12 mouse cellular contexts compared by ENCODE assay signal in the genomic region with DNA sequence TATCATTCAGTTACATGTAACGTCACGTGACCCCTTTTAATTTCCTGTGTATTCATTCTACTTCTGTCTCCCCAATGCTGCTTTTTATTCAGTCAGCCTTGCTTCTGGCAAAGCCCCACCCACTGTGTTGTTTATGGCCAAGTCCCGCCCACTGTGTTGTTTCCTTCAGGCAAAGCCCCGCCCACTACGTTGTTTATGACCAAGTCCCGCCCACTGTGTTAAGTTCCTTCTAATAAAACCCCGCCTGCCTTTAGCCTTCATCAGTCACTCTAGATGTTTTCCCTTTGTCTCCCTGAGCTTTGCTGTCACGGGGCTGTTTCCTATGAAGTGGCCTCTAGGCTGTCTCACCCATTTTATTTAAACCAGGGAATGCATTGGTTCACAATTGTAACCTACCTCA. TPM values are rescaled to one million over a fixed set of nuclear protein-coding genes. Genes with fewer than 3 reads are reported as not detected.
DNase-seq lines count a peak whose midpoint lies in the region; ATAC-seq and TF ChIP-seq lines count a peak whose summit lies in the region.
"Had no signal": no experiment of that assay in that cellular context is flagged by ENCODE, and none has a peak within 500 bp of the region (broad histone marks: within the 10 kb centered on the region; RNA-seq: fewer than 3 reads in every experiment).

No protein-coding gene starts in this region.

- H3K9ac ChIP-seq in lung, postnatal 0 days (replicated peaks; ENCODE audit: low read depth), result no peak overlapping the region
- H3K9ac ChIP-seq: embryonic facial prominence, embryonic 12.5 days had no signal

- no peak for TF ChIP-seq POLR2A in lung, adult 2 months (IDR thresholded peaks at IDR 0.05; ENCODE audit: borderline replicate concordance, extremely low read depth, low read depth, low read length)
- no peak for TF ChIP-seq POLR2A in cerebellum, adult 2 months (IDR thresholded peaks at IDR 0.05; ENCODE audit: borderline replicate concordance, insufficient read depth, low read length)

- peak; percentile 42 for DNase-seq in adrenal gland, postnatal 14 days
- DNase-seq in adrenal gland, adult (ENCODE audit: inconsistent age in 2 of 2, low spot score in 1 of 2), result no peak
- DNase-seq in lung, postnatal 0 days (ENCODE audit: low spot score), result peak; percentile 73
- DNase-seq in lung, adult 2 months, result no peak
- DNase-seq in retina, postnatal 1 day, result peak; percentile 46
- no peak for DNase-seq in cerebellum, adult 2 months
- DNase-seq in heart, postnatal 36 days, result no peak
- DNase-seq: kidney, adult 2 months had no signal

- no peak overlapping the region for H3K27ac ChIP-seq in lung, postnatal 0 days (ENCODE audit: low read length)
- no peak overlapping the region for H3K27ac ChIP-seq in cerebellum, adult 2 months (ENCODE audit: insufficient read depth, low read length)
- H3K27ac ChIP-seq: embryonic facial prominence, embryonic 12.5 days; midbrain, embryonic 10.5 days had no signal

- no peaks in the 10 kb centered on the region for H3K4me1 ChIP-seq in lung, postnatal 0 days (ENCODE audit: insufficient read depth, low read depth, low read length)
- H3K4me1 ChIP-seq in lung, adult 2 months (ENCODE audit: control insufficient read depth, insufficient read depth, low read length), result no peaks in the 10 kb centered on the region
- H3K4me1 ChIP-seq in cerebellum, adult 2 months (ENCODE audit: control insufficient read depth, insufficient read depth, low read length), result no peaks in the 10 kb centered on the region
- H3K4me1 ChIP-seq: embryonic facial prominence, embryonic 12.5 days had no signal

- intact Hi-C loops in heart, postnatal 36 days (cut with DNase I), result loop anchor here (10.0 kb wide), 1 partner anchor 900 kb away; no protein-coding TSS in a partner anchor

- H3K27me3 ChIP-seq in lung, postnatal 0 days (replicated peaks; ENCODE audit: insufficient read depth, low read length), result no peaks in the 10 kb centered on the region
- no peaks in the 10 kb centered on the region for H3K27me3 ChIP-seq in cerebellum, adult 2 months (ENCODE audit: control insufficient read depth, insufficient read depth, low read length)
- H3K27me3 ChIP-seq: embryonic facial prominence, embryonic 12.5 days had no signal

- TF ChIP-seq CTCF in lung, postnatal 0 days (IDR thresholded peaks at IDR 0.05), result no peak
- TF ChIP-seq CTCF in lung, adult 2 months (IDR thresholded peaks at IDR 0.05; ENCODE audit: insufficient read depth, low read length), result no peak
- TF ChIP-seq CTCF in cerebellum, adult 2 months (IDR thresholded peaks at IDR 0.05; ENCODE audit: borderline replicate concordance, insufficient read depth, low read depth, low read length), result no peak

- no peaks in the 10 kb centered on the region for H3K36me3 ChIP-seq in lung, postnatal 0 days (ENCODE audit: insufficient read depth, low read length)
- H3K36me3 ChIP-seq: embryonic facial prominence, embryonic 12.5 days; midbrain, embryonic 10.5 days had no signal

- H3K9me3 ChIP-seq in lung, postnatal 0 days (ENCODE audit: low read length), result no peaks in the 10 kb centered on the region
- H3K9me3 ChIP-seq: embryonic facial prominence, embryonic 12.5 days; midbrain, embryonic 10.5 days had no signal

- TF ChIP-seq EP300 in lung, postnatal 0 days (IDR thresholded peaks at IDR 0.05), result no peak

- ATAC-seq in lung, postnatal 0 days, result peak; percentile 21; the same call in 1 of the 2 replicates
- peak; percentile 60; the same call in 1 of the 2 replicates for ATAC-seq in common myeloid progenitor, adult 5-6 weeks (replicated peaks; ENCODE audit: low read depth, poor library complexity, severe bottlenecking)

- no peak overlapping the region for H3K4me2 ChIP-seq in lung, postnatal 0 days (replicated peaks; ENCODE audit: low read depth, low read length)
- H3K4me2 ChIP-seq: embryonic facial prominence, embryonic 12.5 days had no signal

- 53% methylated on average over 8 of the region's 8 CpGs for WGBS in lung, postnatal 0 days
- 47% methylated on average over 8 of the region's 8 CpGs for WGBS in lung, adult 2 months
- whole genome bisulfite sequencing in cerebellum, adult 2 months, result 67% methylated on average over 8 of the region's 8 CpGs

- no peak overlapping the region for H3K4me3 ChIP-seq in lung, postnatal 0 days (ENCODE audit: low read depth, low read length)
- no peak overlapping the region for H3K4me3 ChIP-seq in lung, adult 2 months (replicated peaks; ENCODE audit: extremely low read depth, low read depth, low read length)
- no peak overlapping the region for H3K4me3 ChIP-seq in cerebellum, adult 2 months (replicated peaks; ENCODE audit: insufficient read depth, low read depth, low read length)
- H3K4me3 ChIP-seq: embryonic facial prominence, embryonic 12.5 days; midbrain, embryonic 10.5 days had no signal

RNA-seq across cellular contexts. Expression of a gene that starts 38.0 kb away (rescaled TPM):
- total RNA-seq in adrenal gland, postnatal 14 days (2021), result 20.0 and 21.6 TPM in 2 replicates
- 27.5 and 27.8 TPM in 2 replicates for polyA plus RNA-seq in lung, postnatal 0 days (2015; fragmentation: Nextera tagmentation; extraction: Ambion mirVana)
- polyA plus RNA-seq in lung, adult 2 months (2012; rRNA removed), result 2.0 and 2.6 TPM in 2 replicates
- total RNA-seq in common myeloid progenitor, adult 5-6 weeks (2017), result 70.7 and 72.6 TPM in 2 replicates
- 13.0 and 16.0 TPM in 2 replicates for polyA plus RNA-seq in cerebellum, adult 2 months (2012; rRNA removed)
- total RNA-seq in heart, postnatal 36 days (2021), result 10 to 100 TPM in 1 of 2 experiments, 1 to 10 TPM in 1; 9.6 to 11.1 TPM

RNA-seq across cellular contexts. Expression of a gene that starts 38.5 kb away (rescaled TPM):
- not detected in 2 replicates for total RNA-seq in adrenal gland, postnatal 14 days (2021)
- polyA plus RNA-seq in lung, postnatal 0 days (2015; fragmentation: Nextera tagmentation; extraction: Ambion mirVana), result 0.27 and 0.38 TPM in 2 replicates
- not detected in 2 replicates for polyA plus RNA-seq in lung, adult 2 months (2012; rRNA removed)
- 3.2 and 5.2 TPM in 2 replicates for total RNA-seq in common myeloid progenitor, adult 5-6 weeks (2017)
- polyA plus RNA-seq in cerebellum, adult 2 months (2012; rRNA removed), result 4.9 and 6.6 TPM in 2 replicates
- not detected for total RNA-seq in heart, postnatal 36 days (2021)
- total RNA-seq: neutrophil, adult 5-6 weeks had no signal

Comparison
In these comparisons a context has a peak if more than half of its experiments do, and no peak if none do; other contexts are left out.
1. DNase-seq: peak in adrenal gland, postnatal 14 days (single experiment), lung, postnatal 0 days (single experiment) and retina, postnatal 1 day (single experiment); none in adrenal gland, adult (0 of 2), lung, adult 2 months (single experiment), cerebellum, adult 2 months (0 of 2) and heart, postnatal 36 days (0 of 2).